Mouse (Mus musculus): ENCODE measurements at regions not wholly inside any gene's neighbourhood (a gene's known extent, or its start where the extent isn't known, plus 50 kb on each side); places are given as distances from the start of the nearest gene placed in this dataset.

- Histone ChIP-seq H3K27me3 (no peaks in the 10 kb centered on the region), H3K9me3 (no peaks in the 10 kb centered on the region), H3K4me2 (no peak overlapping the region), H3K4me1 (no peaks in the 10 kb centered on the region), H3K9ac (no peak overlapping the region), H3K4me3 (replicated peaks) (no peak overlapping the region), H3K27ac (no peak overlapping the region), H3K36me3 (replicated peaks) (no peaks in the 10 kb centered on the region)
- 67% methylated on average over 1 of the region's 1 CpGs for WGBS
- no peak for ATAC-seq (ENCODE audit: low FRiP score)
These were observed 705.1 kb downstream of the Edem1 start for GRCm38 (mm10) chr6:109533526-109533925.

- 58% methylated on average over 7 of the region's 7 CpGs for WGBS
These were observed 714.8 kb downstream of the Edem1 start for GRCm38 (mm10) chr6:109542980-109543976.

DNA sequence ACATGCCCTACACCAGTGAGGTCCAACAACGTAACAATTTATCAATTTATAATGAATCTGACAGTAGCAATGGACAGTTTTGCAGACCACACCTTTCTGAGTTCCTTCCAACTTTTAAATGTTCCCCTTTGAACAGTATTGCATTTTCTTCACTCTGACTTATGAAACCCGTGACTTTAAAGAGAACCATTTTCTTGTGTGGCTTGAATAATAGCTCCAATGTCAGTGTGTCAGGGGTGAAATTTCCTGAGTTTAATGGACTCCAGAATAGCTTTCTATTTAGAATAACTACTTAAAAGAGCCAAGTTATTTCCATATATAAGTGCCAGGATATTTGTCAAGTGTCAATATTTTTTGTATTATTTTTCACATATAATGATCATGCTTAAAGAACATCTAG lies 723.9 kb downstream of the Edem1 start:
- H3K9ac ChIP-seq = no peak overlapping the region
- no peak for ATAC-seq (ENCODE audit: low FRiP score)
- WGBS = 87% methylated on average over 2 of the region's 2 CpGs
- no peaks in the 10 kb centered on the region for H3K36me3 ChIP-seq (replicated peaks)
- no peaks in the 10 kb centered on the region for H3K9me3 ChIP-seq
- H3K27me3 ChIP-seq = no peaks in the 10 kb centered on the region
- H3K4me1 ChIP-seq = no peaks in the 10 kb centered on the region
- H3K27ac ChIP-seq = no peak overlapping the region
- H3K4me2 ChIP-seq = no peak overlapping the region
- H3K4me3 ChIP-seq (replicated peaks) = no peak overlapping the region

More at GRCm38 (mm10) chr6:109542980-109543976, 714.8 kb downstream of the Edem1 start:
- no peak overlapping the region for H3K4me2 ChIP-seq
- no peak overlapping the region for H3K4me3 ChIP-seq (replicated peaks)
- no peak overlapping the region for H3K27ac ChIP-seq
- H3K9ac ChIP-seq = no peak overlapping the region
- no peaks in the 10 kb centered on the region for H3K36me3 ChIP-seq (replicated peaks)
- no peaks in the 10 kb centered on the region for H3K9me3 ChIP-seq
- no peaks in the 10 kb centered on the region for H3K27me3 ChIP-seq
- H3K4me1 ChIP-seq = no peaks in the 10 kb centered on the region
- ATAC-seq (ENCODE audit: low FRiP score) = peak; percentile 83; the same call in 1 of the 2 replicates
